Mouse (Mus musculus) lung, embryonic 16.5 days (tissue): ENCODE measurements around the gene S100b. TPM values are rescaled to one million over a fixed set of nuclear protein-coding genes. Genes with fewer than 3 reads are reported as not detected.
A peak's percentile ranks its signal among the peaks of the same experiment; 100 is the strongest.

Experiments
- microRNA counts: library from miRNA; unstranded; fragments of <30 nt; microRNA quantifications from one replicate; lab custom pipeline; 2016
- microRNA-seq: library from miRNA; unstranded; fragments of <30 nt; microRNA quantifications from one replicate; pipeline ENCODE4, GENCODE M21; 2016
- polyA plus RNA-seq: library from polyadenylated mRNA; unstranded; fragments of >200 nt; fragmentation: Nextera tagmentation; extraction: Ambion mirVana; gene quantifications from 2 replicates; pipeline ENCODE4 v1.2.1, GENCODE M21; 2015

The S100b gene
- polyA plus RNA-seq, 1 experiment from 2014 or later: 0.73 TPM

MicroRNA genes within 50 kb of the gene (microRNA counts, 519-probe panel; counts per million panel counts)
- 1,753 counts per million, percentile 27 among the panel's probes with 10 or more counts for microRNA mmu-miR-678 (lab: Ali Mortazavi, UCI)

Small RNA genes lying within 50 kb of the gene (microRNA-seq; reads per million reads assigned to microRNA genes)
- gene Mir678: not detected

Other genes with a start within 250 kb of the S100b start
- gene Zfp280b, start 221.2 kb upstream of the S100b start, polyA plus RNA-seq: 18.6 TPM in 2 replicates
- not detected in 2 replicates for gene Slc5a4b, start 142.9 kb upstream of the S100b start, polyA plus RNA-seq
- gene Slc5a4a, start 106.4 kb upstream of the S100b start, polyA plus RNA-seq: not detected in 2 replicates
- gene Prmt2, start 16.0 kb upstream of the S100b start, polyA plus RNA-seq: 51.1 and 56.6 TPM in 2 replicates
- gene Dip2a, start 91.4 kb downstream of the S100b start, polyA plus RNA-seq: 12.5 and 12.9 TPM in 2 replicates
- gene AC141477.1, start 186.6 kb downstream of the S100b start, polyA plus RNA-seq: not detected in 2 replicates
- 18.3 and 21.1 TPM in 2 replicates for gene Pcnt, start 188.9 kb downstream of the S100b start, polyA plus RNA-seq
- 3.6 and 4.6 TPM in 2 replicates for gene 2610028H24Rik, start 195.2 kb downstream of the S100b start, polyA plus RNA-seq
- 49.4 and 56.4 TPM in 2 replicates for gene Mcm3ap, start 215.1 kb downstream of the S100b start, polyA plus RNA-seq
- gene Ybey, start 215.3 kb downstream of the S100b start, polyA plus RNA-seq: 6.4 and 7.2 TPM in 2 replicates